Mouse (Mus musculus): Measurements from ENCODE around the gene Cox7a2l.

Cox7a2l gene

DNA sequence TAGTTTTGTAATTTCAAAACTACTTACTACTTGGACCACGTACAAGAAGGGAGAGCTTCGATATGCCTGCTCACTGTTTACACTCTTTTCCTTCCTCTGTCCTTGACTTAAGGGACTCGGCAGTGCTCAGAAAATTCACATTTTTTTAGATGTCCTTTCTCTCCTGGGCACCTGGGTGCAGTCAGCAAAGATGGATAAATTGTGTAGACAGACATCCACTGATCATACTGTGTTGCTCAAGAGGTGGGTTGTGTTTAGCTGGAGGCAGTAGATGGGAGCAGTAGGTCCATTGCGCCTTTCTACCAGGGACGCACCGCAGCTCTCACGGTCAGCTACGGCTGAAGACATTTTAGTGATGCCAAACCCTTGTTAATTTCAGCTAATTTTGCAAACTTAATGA lies 64.7 kb downstream of the Cox7a2l start:
- no peak for DNase-seq (ENCODE audit: low read depth)

Data from c-Kit-positive CD71-negative TER-119-negative erythroid progenitor cells, embryonic 14.5 days (primary cell).